ENCODE assay signal across 9 mouse cellular contexts in the genomic region with DNA sequence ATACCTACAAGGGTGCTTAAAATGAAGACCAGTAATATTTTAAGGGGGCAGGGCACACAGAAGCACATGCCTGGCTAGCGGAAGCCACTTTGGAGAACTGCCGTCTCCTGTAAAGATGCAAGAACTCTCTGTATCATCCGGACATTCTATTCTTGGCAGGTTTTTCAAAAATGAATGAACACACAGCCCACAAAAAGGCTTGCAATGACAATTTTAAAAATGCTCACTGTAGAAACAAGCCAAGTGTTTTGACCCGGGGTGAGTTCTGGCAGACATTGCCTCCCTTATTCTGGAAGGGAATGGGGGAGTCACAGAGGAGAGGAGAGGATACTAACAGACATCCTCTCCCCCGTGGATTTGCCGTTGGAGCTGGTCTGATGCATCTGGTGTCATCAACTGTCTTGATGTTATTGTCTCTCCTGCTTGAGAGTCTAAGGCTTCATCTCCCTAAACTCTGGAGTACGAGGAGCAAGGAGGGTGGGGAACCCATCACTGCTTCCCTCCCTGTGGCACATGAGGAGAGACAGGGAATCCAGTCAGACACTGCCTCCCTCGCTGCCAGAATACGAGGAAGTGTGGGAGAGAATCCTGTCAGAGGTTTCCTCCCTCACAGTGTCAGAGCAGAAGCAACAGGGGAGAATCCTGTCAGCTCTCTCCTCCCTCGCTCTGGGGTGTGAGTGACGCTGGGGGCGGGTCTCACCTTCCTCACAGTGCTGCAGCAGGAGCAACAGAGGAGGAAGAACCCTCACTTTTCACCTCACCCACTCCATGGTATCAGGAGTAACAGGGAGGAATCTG. TPM values are rescaled to one million over a fixed set of nuclear protein-coding genes. Genes with fewer than 3 reads are reported as not detected.
DNase-seq lines count a peak whose midpoint lies in the region; ATAC-seq and TF ChIP-seq lines count a peak whose summit lies in the region.
"Had no signal": no experiment of that assay in that cellular context is flagged by ENCODE, and none has a peak within 500 bp of the region (broad histone marks: within the 10 kb centered on the region; RNA-seq: fewer than 3 reads in every experiment).

No protein-coding gene starts in this region.

- 0 out of 2 replicates have a peak, but pooled peaks cover 6% of the 10 kb centered on the region for H3K27me3 ChIP-seq in heart, postnatal 0 days (ENCODE audit: control insufficient read depth, insufficient read depth, low read length)
- H3K27me3 ChIP-seq in spleen, adult 2 months (ENCODE audit: control insufficient read depth, insufficient read depth, low read length): no peaks in the 10 kb centered on the region
- H3K27me3 ChIP-seq: lung, embryonic 15.5 days had no signal

- TF ChIP-seq CTCF in heart, postnatal 0 days (IDR thresholded peaks at IDR 0.05; ENCODE audit: low read depth): no peak
- TF ChIP-seq CTCF in spleen, adult 2 months (IDR thresholded peaks at IDR 0.05; ENCODE audit: extremely low read depth, insufficient read depth, insufficient read length, insufficient replicate concordance): no peak

- no peaks in the 10 kb centered on the region for H3K4me1 ChIP-seq in heart, postnatal 0 days (ENCODE audit: control insufficient read depth, insufficient read depth)
- no peaks in the 10 kb centered on the region for H3K4me1 ChIP-seq in spleen, adult 2 months (ENCODE audit: control insufficient read depth, insufficient read depth, insufficient read length)
- H3K4me1 ChIP-seq: lung, embryonic 15.5 days had no signal

- 16% methylated on average over 12 of the region's 12 CpGs for WGBS in heart, postnatal 0 days
- 36% methylated on average over 12 of the region's 12 CpGs for WGBS in spleen, adult 2 months

- DNase-seq in heart, postnatal 0 days (ENCODE audit: low spot score): peak; percentile 13
- DNase-seq in heart, adult 8-10 months (ENCODE audit: low spot score): no peak
- DNase-seq in spleen, adult 2 months (ENCODE audit: low read depth in 1 of 2, low spot score in 2 of 2): no peak
- DNase-seq in spleen, adult 12 weeks (ENCODE audit: low spot score): no peak
- peak; percentile 53 for DNase-seq in kidney, postnatal 10 days
- DNase-seq in testis, postnatal 14 days (ENCODE audit: low spot score): peak; percentile 67
- DNase-seq in adrenal gland, postnatal 4 days (ENCODE audit: low spot score in 2 of 2): no peak

- no peak for TF ChIP-seq EP300 in heart, postnatal 0 days (IDR thresholded peaks at IDR 0.05; ENCODE audit: low read depth)

- H3K4me3 ChIP-seq in heart, postnatal 0 days (ENCODE audit: low read depth, low read length): no peak overlapping the region
- H3K4me3 ChIP-seq in spleen, adult 2 months (ENCODE audit: extremely low read depth, insufficient read depth, insufficient read length): no peak overlapping the region
- H3K4me3 ChIP-seq: lung, embryonic 15.5 days had no signal

- no peak overlapping the region for H3K4me2 ChIP-seq in heart, postnatal 0 days (ENCODE audit: low read depth, low read length)
- H3K4me2 ChIP-seq: lung, embryonic 15.5 days had no signal

- H3K27ac ChIP-seq in heart, postnatal 0 days (ENCODE audit: low read depth): no peak overlapping the region
- H3K27ac ChIP-seq in spleen, adult 2 months (ENCODE audit: insufficient read depth, low read length): 0 out of 2 replicates have a peak overlapping the region, but pooled peaks have one; percentile 31
- H3K27ac ChIP-seq: lung, embryonic 15.5 days had no signal

- no peak overlapping the region for H3K9ac ChIP-seq in heart, postnatal 0 days (replicated peaks; ENCODE audit: low read depth, low read length)
- H3K9ac ChIP-seq: lung, embryonic 15.5 days had no signal

- H3K9me3 ChIP-seq in heart, postnatal 0 days (replicated peaks; ENCODE audit: control insufficient read depth, low read length): no peaks in the 10 kb centered on the region
- H3K9me3 ChIP-seq: lung, embryonic 15.5 days had no signal

- ATAC-seq in heart, postnatal 0 days (ENCODE audit: insufficient read depth, low read depth): peak; percentile 20; the same call in 1 of the 2 replicates
- no peak for ATAC-seq in erythroblast, adult 5-6 weeks (replicated peaks; ENCODE audit: low FRiP score, poor library complexity, severe bottlenecking)

- H3K36me3 ChIP-seq in heart, postnatal 0 days (replicated peaks; ENCODE audit: control insufficient read depth, insufficient read depth, low read length): no peaks in the 10 kb centered on the region
- H3K36me3 ChIP-seq in spleen, adult 2 months (ENCODE audit: control insufficient read depth, insufficient read depth, low read length): no peaks in the 10 kb centered on the region
- H3K36me3 ChIP-seq: lung, embryonic 15.5 days had no signal

- TF ChIP-seq POLR2A in spleen, adult 2 months (IDR thresholded peaks at IDR 0.05; ENCODE audit: low read depth, low read length): no peak

RNA-seq across cellular contexts. Expression of gene Galnt9, which starts 54.3 kb away (rescaled TPM):
- not detected in 2 replicates for total RNA-seq in heart, postnatal 0 days (2014; rRNA removed; ENCODE audit: low replicate concordance)
- polyA plus RNA-seq in heart, postnatal 0 days (2015; fragmentation: Nextera tagmentation; extraction: Ambion mirVana): not detected in 2 replicates
- total RNA-seq in heart, adult 8-10 months (2022): not detected
- 1.3 TPM in 2 replicates for polyA plus RNA-seq in spleen, adult 2 months (2012; rRNA removed)
- total RNA-seq in erythroblast, adult 5-6 weeks (2015; ENCODE audit: low replicate concordance): 1.7 and 5.0 TPM in 2 replicates
- 3.6 and 4.0 TPM in 2 replicates for total RNA-seq in erythroblast, adult 5-6 weeks (2017; ENCODE audit: low replicate concordance)
- total RNA-seq in adrenal gland, postnatal 4 days (2021): under 1 TPM; 0.76 to 0.85 TPM

RNA-seq across cellular contexts. Expression of gene Noc4l, which starts 54.7 kb away (rescaled TPM):
- 7.6 and 27.2 TPM in 2 replicates for total RNA-seq in heart, postnatal 0 days (2014; rRNA removed; ENCODE audit: low replicate concordance)
- polyA plus RNA-seq in heart, postnatal 0 days (2015; fragmentation: Nextera tagmentation; extraction: Ambion mirVana): 16.7 and 19.0 TPM in 2 replicates
- total RNA-seq in heart, adult 8-10 months (2022): 10 to 100 TPM; 12.7 to 13.9 (median 13.6) TPM
- 57.6 and 82.0 TPM in 2 replicates for polyA plus RNA-seq in spleen, adult 2 months (2012; rRNA removed)
- 9.4 and 25.7 TPM in 2 replicates for total RNA-seq in erythroblast, adult 5-6 weeks (2015; ENCODE audit: low replicate concordance)
- total RNA-seq in erythroblast, adult 5-6 weeks (2017; ENCODE audit: low replicate concordance): 9.5 and 11.4 TPM in 2 replicates
- 10 to 100 TPM; 27.0 to 29.3 TPM for total RNA-seq in adrenal gland, postnatal 4 days (2021)

RNA-seq across cellular contexts. Expression of gene Ddx51, which starts 54.8 kb away (rescaled TPM):
- 2.6 and 12.1 TPM in 2 replicates for total RNA-seq in heart, postnatal 0 days (2014; rRNA removed; ENCODE audit: low replicate concordance)
- 4.4 and 5.9 TPM in 2 replicates for polyA plus RNA-seq in heart, postnatal 0 days (2015; fragmentation: Nextera tagmentation; extraction: Ambion mirVana)
- total RNA-seq in heart, adult 8-10 months (2022): 10 to 100 TPM in 3 of 4 experiments, 1 to 10 TPM in 1; 9.1 to 11.4 (median 10.9) TPM
- polyA plus RNA-seq in spleen, adult 2 months (2012; rRNA removed): 18.2 and 20.4 TPM in 2 replicates
- 4.8 and 7.9 TPM in 2 replicates for total RNA-seq in erythroblast, adult 5-6 weeks (2015; ENCODE audit: low replicate concordance)
- total RNA-seq in erythroblast, adult 5-6 weeks (2017; ENCODE audit: low replicate concordance): 0.43 and 2.6 TPM in 2 replicates
- total RNA-seq in adrenal gland, postnatal 4 days (2021): 10 to 100 TPM; 26.3 to 27.0 TPM

Comparison
In these comparisons a context has a peak if more than half of its experiments do, and no peak if none do; other contexts are left out.
1. DNase-seq: peak in heart, postnatal 0 days (single experiment), kidney, postnatal 10 days (single experiment) and testis, postnatal 14 days (single experiment); none in heart, adult 8-10 months (single experiment), spleen, adult 2 months (0 of 2), spleen, adult 12 weeks (single experiment) and adrenal gland, postnatal 4 days (0 of 2).